Mouse (Mus musculus) kidney, postnatal 0 days (tissue): ENCODE data around the gene Aknad1. TPM values are rescaled to one million over a fixed set of nuclear protein-coding genes. Genes with fewer than 3 reads are reported as not detected.

ENCODE experiments used
- ATAC-seq: fragments of 200-750 bp; cut with Nextera tagmentation; replicated peaks from 2 replicates; pipeline ENCODE4 v1.8.0; 2017; ENCODE audit warnings: low read depth, moderate number of reproducible peaks, moderate TSS enrichment, moderate library complexity; ENCODE audit not compliant: low FRiP score
- DNase-seq: peaks from one replicate; pipeline ENCODE4 v3.0.0-alpha.2; 2016; ENCODE audit warnings: low spot score
- H3K27ac ChIP-seq: fragments of 300-500 bp; sonication (generic); 2 replicates; pipeline ENCODE4 v1.5.1; 2014; ENCODE audit warnings: mild to moderate bottlenecking
- H3K27me3 ChIP-seq: fragments of 300-500 bp; sonication (generic); 2 replicates; pipeline ENCODE4 v1.6.1; 2014; ENCODE audit warnings: low read length, mixed read lengths; ENCODE audit not compliant: insufficient read depth
- H3K36me3 ChIP-seq: fragments of 300-500 bp; sonication (generic); 2 replicates; pipeline ENCODE4 v1.6.1; 2014; ENCODE audit warnings: low read length, mixed read lengths; ENCODE audit not compliant: insufficient read depth
- H3K4me1 ChIP-seq: fragments of 300-500 bp; sonication (generic); replicated peaks from 2 replicates; pipeline ENCODE4 v1.6.1; 2014; ENCODE audit warnings: antibody characterized with exemption, low read length, mixed read lengths; ENCODE audit not compliant: insufficient read depth
- H3K4me2 ChIP-seq: fragments of 300-500 bp; sonication (generic); 2 replicates; pipeline ENCODE4 v1.6.1; 2014; ENCODE audit warnings: mild to moderate bottlenecking, low read length, moderate library complexity, mixed read lengths
- H3K4me3 ChIP-seq: fragments of 300-500 bp; sonication (generic); replicated peaks from 2 replicates; pipeline ENCODE4 v1.5.1; 2014; ENCODE audit warnings: low read depth, low read length
- H3K9ac ChIP-seq: fragments of 300-500 bp; sonication (generic); 2 replicates; pipeline ENCODE4 v1.6.1; 2014; ENCODE audit warnings: low read depth, low read length
- H3K9me3 ChIP-seq: fragments of 300-500 bp; sonication (generic); replicated peaks from 2 replicates; pipeline ENCODE4 v1.6.1; 2016; ENCODE audit warnings: low read length, inconsistent platforms, mixed read lengths
- CTCF ChIP-seq: IDR thresholded peaks from 2 replicates; pipeline ENCODE4 v1.5.1; 2016; ENCODE audit warnings: antibody characterized with exemption, low read depth, mild to moderate bottlenecking, moderate library complexity
- WGBS: fragments of 180-500 bp; shearing (Covaris S2); extraction: QIAGEN DNeasy Blood & Tissue Kit; methylation state at CpG from one replicate; pipeline ENCODE4 v1.1.7; 2014; 5-methylcytosine and 5-hydroxymethylcytosine counted together
- polyA plus RNA-seq: library from polyadenylated mRNA; unstranded; fragments of >200 nt; fragmentation: Nextera tagmentation; extraction: Ambion mirVana; gene quantifications from 2 replicates; pipeline ENCODE4 v1.2.1, GENCODE M21; 2015

Gene Aknad1
- polyA plus RNA-seq, 1 experiment from 2014 or later = not detected

- Histone ChIP-seq H3K9me3 (no peaks in the 10 kb centered on the region; the same call in 1 of the 2 replicates), H3K4me2 (no peak overlapping the region), H3K27me3 (no peaks in the 10 kb centered on the region), H3K9ac (no peak overlapping the region), H3K4me1 (no peaks in the 10 kb centered on the region), H3K27ac (no peak overlapping the region), H3K36me3 (0 out of 2 replicates have a peak, but pooled peaks cover 2% of the 10 kb centered on the region), H3K4me3 (no peak overlapping the region)
- DNase-seq (peak; percentile 12), ATAC-seq (peak; percentile 25; the same call in 1 of the 2 replicates)
- WGBS = 69% methylated on average over 4 of the region's 4 CpGs
- TF ChIP-seq CTCF = no peak
Measured at GRCm38 (mm10) chr3:108788455-108788794, 49.0 kb downstream of the Aknad1 start.

DNA sequence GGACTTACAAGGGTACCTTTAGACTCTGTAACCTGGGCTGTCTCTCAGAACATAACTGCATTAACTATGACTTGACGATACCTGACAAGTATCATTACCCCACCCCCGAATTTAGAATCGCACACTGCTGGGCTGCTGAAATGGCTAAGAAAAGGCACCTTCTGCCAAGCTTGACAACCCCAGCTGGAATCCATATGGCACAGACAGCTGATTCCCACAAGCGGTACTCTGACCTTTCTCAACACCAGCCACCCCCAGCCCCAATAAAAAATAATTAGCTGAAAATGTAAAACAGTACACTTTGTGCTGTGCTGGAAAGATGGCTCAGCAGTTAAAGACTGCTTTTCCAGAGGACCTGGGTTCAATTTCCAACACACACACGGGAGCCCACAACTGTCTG, 49.8 kb downstream of the Aknad1 start:
- no peak overlapping the region for H3K4me3 ChIP-seq
- H3K9me3 ChIP-seq = no peaks in the 10 kb centered on the region; the same call in 1 of the 2 replicates
- no peak for ATAC-seq
- no peaks in the 10 kb centered on the region for H3K4me1 ChIP-seq
- H3K27ac ChIP-seq = no peak overlapping the region
- no peaks in the 10 kb centered on the region for H3K27me3 ChIP-seq
- H3K36me3 ChIP-seq = peaks cover 7% of the 10 kb centered on the region; the same call in 1 of the 2 replicates
- H3K4me2 ChIP-seq = no peak overlapping the region
- WGBS = 68% methylated on average over 5 of the region's 5 CpGs
- no peak overlapping the region for H3K9ac ChIP-seq
- DNase-seq = no peak
- TF ChIP-seq CTCF = no peak

DNA sequence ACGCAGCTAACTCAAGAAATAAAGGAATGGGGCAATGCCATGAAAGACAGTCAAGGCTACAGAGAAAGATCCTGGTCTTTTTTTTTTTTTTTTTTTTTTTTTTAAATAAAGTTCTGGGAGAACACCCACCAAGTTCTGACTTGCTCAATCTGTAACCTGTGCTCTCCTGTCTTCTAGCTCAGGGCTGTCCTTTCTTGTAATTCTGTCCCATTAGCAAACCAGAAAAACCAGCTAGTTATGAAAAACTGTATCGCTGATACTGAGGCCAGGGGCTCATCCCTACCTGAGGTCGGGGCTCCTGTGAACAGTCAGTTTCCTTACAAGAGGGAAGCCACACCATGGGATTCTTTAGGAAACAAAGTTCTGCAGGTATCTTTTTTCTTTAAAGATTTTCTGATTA, 51.0 kb downstream of the Aknad1 start:
- Histone ChIP-seq H3K27me3 (no peaks in the 10 kb centered on the region), H3K4me1 (no peaks in the 10 kb centered on the region), H3K27ac (no peak overlapping the region), H3K4me2 (no peak overlapping the region), H3K36me3 (peaks cover 11% of the 10 kb centered on the region; the same call in 1 of the 2 replicates), H3K9me3 (no peaks in the 10 kb centered on the region), H3K4me3 (no peak overlapping the region), H3K9ac (no peak overlapping the region)
- TF ChIP-seq CTCF = no peak
- WGBS = 89% methylated on average over 3 of the region's 3 CpGs
- ATAC-seq (no peak), DNase-seq (no peak)

- H3K4me3 ChIP-seq = no peak overlapping the region
- no peak overlapping the region for H3K9ac ChIP-seq
- no peak overlapping the region for H3K27ac ChIP-seq
- H3K4me2 ChIP-seq = no peak overlapping the region
- peaks cover 14% of the 10 kb centered on the region; the same call in 1 of the 2 replicates for H3K36me3 ChIP-seq
- WGBS = 84% methylated on average over 7 of the region's 7 CpGs
- no peaks in the 10 kb centered on the region for H3K27me3 ChIP-seq
- no peak for DNase-seq
- TF ChIP-seq CTCF = no peak
- H3K4me1 ChIP-seq = no peaks in the 10 kb centered on the region
- ATAC-seq = no peak
- no peaks in the 10 kb centered on the region for H3K9me3 ChIP-seq
Measured at GRCm38 (mm10) chr3:108791054-108791706, 51.7 kb downstream of the Aknad1 start.

- no peak for DNase-seq
- ATAC-seq = no peak
- H3K9ac ChIP-seq = no peak overlapping the region
- no peak overlapping the region for H3K4me3 ChIP-seq
- H3K4me1 ChIP-seq = no peaks in the 10 kb centered on the region
- H3K9me3 ChIP-seq = no peaks in the 10 kb centered on the region
- TF ChIP-seq CTCF = no peak
- H3K27ac ChIP-seq = no peak overlapping the region
- no peaks in the 10 kb centered on the region for H3K27me3 ChIP-seq
- peaks cover 16% of the 10 kb centered on the region; the same call in 1 of the 2 replicates for H3K36me3 ChIP-seq
- no peak overlapping the region for H3K4me2 ChIP-seq
Measured at GRCm38 (mm10) chr3:108792420-108792819, 53.0 kb downstream of the Aknad1 start.

DNA sequence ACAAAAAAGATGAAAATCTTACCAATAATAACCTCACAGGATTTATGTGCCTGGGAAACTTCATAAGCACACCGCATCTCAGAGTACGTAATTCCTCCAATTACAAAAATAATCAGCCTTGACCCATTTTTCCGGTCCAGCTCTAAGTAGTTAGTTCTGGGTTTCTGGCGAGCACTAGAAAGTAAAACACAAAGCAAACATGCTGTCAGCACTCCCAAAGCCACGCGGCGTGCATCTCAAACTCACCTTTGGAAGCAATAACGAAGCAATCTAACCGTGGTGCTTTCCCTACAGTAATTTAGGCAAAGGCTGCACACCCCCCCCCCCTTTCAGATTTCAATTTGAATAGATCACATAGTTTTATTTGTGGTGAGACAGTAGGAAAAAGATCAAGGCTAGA, 55.3 kb downstream of the Aknad1 start:
- Histone ChIP-seq H3K4me3 (no peak overlapping the region), H3K4me1 (no peaks in the 10 kb centered on the region), H3K9ac (no peak overlapping the region), H3K36me3 (peaks cover 23% of the 10 kb centered on the region; the same call in 1 of the 2 replicates), H3K9me3 (no peaks in the 10 kb centered on the region), H3K27me3 (no peaks in the 10 kb centered on the region), H3K27ac (no peak overlapping the region), H3K4me2 (no peak overlapping the region)
- DNase-seq (no peak), ATAC-seq (no peak)
- WGBS = 67% methylated on average over 9 of the region's 9 CpGs
- no peak for TF ChIP-seq CTCF
